Mouse (Mus musculus): ENCODE measurements at regions not wholly inside any gene's neighbourhood (a gene's known extent, or its start where the extent isn't known, plus 50 kb on each side); places are given as distances from the start of the nearest gene placed in this dataset.

DNA sequence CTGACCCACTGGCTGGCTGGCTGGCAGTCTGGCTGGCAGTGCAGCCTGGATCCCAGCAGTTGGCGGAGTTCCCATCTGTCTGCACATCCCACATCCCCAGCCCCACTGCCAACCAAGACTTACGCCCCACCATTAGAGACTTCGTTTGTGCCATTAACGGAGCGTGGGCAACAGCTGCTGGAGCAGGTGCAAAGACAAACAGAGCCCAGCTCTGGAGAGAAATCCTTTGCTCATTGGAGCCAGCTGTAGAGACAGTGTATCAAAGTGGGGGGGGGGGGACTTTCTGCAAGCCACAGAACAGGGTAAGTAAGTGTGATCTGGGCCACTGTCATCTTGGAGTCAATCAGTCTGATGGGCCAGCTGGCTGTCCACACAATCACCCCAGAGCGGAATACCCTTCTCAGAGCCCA lies 52.3 kb downstream of the Rplp1 start:
- H3K27ac ChIP-seq, result no peak overlapping the region
- ATAC-seq, result peak; percentile 65
- no peaks in the 10 kb centered on the region for H3K36me3 ChIP-seq
- peaks cover 8% of the 10 kb centered on the region for H3K4me1 ChIP-seq (replicated peaks)
- H3K4me3 ChIP-seq (replicated peaks), result no peak overlapping the region
- no peak overlapping the region for H3K4me2 ChIP-seq (replicated peaks)
- no peaks in the 10 kb centered on the region for H3K9me3 ChIP-seq
- 70% methylated on average over 6 of the region's 6 CpGs for WGBS
- H3K9ac ChIP-seq (replicated peaks), result no peak overlapping the region
- H3K27me3 ChIP-seq, result peaks cover 3% of the 10 kb centered on the region; the same call in 1 of the 2 replicates

DNA sequence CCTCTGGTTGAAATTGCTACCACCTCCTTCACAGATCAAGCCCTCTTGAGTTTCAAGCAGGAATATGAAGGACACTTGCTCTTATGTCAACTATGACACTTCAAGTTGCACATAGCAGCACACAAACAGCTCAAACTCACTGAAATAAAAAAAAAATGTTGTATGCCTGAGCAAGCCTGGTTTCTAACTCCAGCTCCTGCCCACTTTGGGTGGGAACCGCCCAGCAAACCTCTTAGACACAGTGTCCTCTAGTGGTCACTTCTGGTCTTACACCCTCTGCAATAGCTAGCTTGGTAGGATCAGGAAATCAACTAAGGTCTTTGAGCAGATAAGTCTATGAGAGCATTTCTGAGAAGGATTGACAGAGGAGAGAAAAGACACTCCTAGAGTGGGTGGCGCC lies 54.2 kb downstream of the Rplp1 start:
- Histone ChIP-seq H3K36me3 (no peaks in the 10 kb centered on the region), H3K9ac (replicated peaks) (no peak overlapping the region), H3K27me3 (peaks cover 3% of the 10 kb centered on the region), H3K27ac (no peak overlapping the region), H3K4me3 (replicated peaks) (no peak overlapping the region), H3K4me2 (replicated peaks) (no peak overlapping the region), H3K4me1 (replicated peaks) (peaks cover 8% of the 10 kb centered on the region), H3K9me3 (no peaks in the 10 kb centered on the region)
- WGBS, result 7% methylated on average over 2 of the region's 2 CpGs
- ATAC-seq, result no peak

DNA sequence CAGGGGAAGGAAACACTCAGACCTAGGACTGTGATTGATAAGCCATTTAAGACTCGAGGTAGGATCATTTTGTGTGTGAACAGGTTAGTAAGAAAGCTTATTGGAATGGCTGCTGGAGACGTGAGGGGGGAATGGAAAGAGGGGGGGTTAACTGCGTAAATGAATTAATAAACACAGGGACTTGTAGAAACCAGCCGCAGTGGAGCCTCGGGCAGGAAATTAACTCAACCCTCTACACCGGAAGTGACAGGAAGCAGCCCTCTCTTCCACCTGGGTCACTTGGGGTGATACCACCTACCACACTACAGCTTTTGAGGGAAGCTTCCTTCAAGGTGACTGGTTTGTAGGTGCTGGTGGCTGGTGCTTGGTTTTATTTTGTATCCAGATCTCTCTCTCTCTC lies 54.9 kb downstream of the Rplp1 start:
- H3K36me3 ChIP-seq, result no peaks in the 10 kb centered on the region
- H3K4me2 ChIP-seq (replicated peaks), result no peak overlapping the region
- peaks cover 4% of the 10 kb centered on the region for H3K27me3 ChIP-seq
- H3K4me1 ChIP-seq (replicated peaks), result peaks cover 8% of the 10 kb centered on the region
- H3K4me3 ChIP-seq (replicated peaks), result no peak overlapping the region
- WGBS, result 64% methylated on average over 6 of the region's 6 CpGs
- H3K9me3 ChIP-seq, result no peaks in the 10 kb centered on the region
- H3K27ac ChIP-seq, result no peak overlapping the region
- ATAC-seq, result no peak
- H3K9ac ChIP-seq (replicated peaks), result no peak overlapping the region

DNA sequence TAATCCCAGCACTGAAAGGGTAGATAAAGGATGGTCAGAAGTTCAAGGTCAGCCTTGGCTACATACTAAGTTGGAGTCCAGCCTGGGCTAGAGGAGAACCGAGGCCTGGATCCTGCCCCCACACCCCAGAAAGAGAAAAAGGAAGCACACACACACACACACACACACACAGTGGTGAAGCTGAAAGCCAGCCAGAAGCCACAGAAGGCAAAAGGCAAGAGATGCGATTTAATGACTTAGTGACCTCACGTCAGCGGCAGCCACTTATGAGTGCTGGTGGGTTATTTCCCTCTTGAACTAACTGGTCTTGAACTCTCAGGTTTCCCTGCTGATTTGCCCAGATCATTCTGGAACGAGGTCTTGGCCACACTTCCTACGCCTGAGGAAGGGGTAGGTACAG lies 56.5 kb downstream of the Rplp1 start:
- H3K27ac ChIP-seq, result no peak overlapping the region
- no peak overlapping the region for H3K9ac ChIP-seq (replicated peaks)
- H3K27me3 ChIP-seq, result peaks cover 6% of the 10 kb centered on the region
- ATAC-seq, result no peak
- H3K4me1 ChIP-seq (replicated peaks), result peaks cover 8% of the 10 kb centered on the region
- H3K4me3 ChIP-seq (replicated peaks), result no peak overlapping the region
- WGBS, result 93% methylated on average over 6 of the region's 6 CpGs
- no peaks in the 10 kb centered on the region for H3K36me3 ChIP-seq
- no peak overlapping the region for H3K4me2 ChIP-seq (replicated peaks)
- H3K9me3 ChIP-seq, result no peaks in the 10 kb centered on the region

DNA sequence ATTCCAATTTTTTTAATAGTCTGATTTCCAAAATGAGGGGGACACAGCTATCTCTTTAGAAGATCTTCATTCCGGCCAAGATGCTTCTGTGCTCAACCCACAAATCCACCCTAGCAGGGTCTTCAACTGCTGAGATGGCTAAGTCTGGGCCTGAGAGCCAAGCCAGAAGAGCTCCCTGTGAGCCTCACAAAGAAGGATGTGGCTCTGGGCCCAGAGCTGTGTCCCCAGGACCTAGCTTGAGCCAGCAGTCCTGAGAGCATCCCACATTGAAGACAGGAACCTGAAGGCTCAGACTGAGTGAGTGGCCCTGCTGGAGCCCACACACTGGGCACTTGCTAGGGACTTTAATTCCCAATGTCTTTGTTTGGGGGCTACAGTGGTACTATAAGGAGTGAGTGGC lies 57.7 kb downstream of the Rplp1 start:
- Histone ChIP-seq H3K27ac (no peak overlapping the region), H3K27me3 (peaks cover 6% of the 10 kb centered on the region), H3K9ac (replicated peaks) (no peak overlapping the region), H3K4me2 (replicated peaks) (no peak overlapping the region), H3K4me1 (replicated peaks) (0 out of 2 replicates have a peak, but pooled peaks cover 3% of the 10 kb centered on the region), H3K9me3 (no peaks in the 10 kb centered on the region), H3K36me3 (no peaks in the 10 kb centered on the region), H3K4me3 (replicated peaks) (no peak overlapping the region)
- 100% methylated on average over 1 of the region's 1 CpGs for WGBS
- no peak for ATAC-seq

DNA sequence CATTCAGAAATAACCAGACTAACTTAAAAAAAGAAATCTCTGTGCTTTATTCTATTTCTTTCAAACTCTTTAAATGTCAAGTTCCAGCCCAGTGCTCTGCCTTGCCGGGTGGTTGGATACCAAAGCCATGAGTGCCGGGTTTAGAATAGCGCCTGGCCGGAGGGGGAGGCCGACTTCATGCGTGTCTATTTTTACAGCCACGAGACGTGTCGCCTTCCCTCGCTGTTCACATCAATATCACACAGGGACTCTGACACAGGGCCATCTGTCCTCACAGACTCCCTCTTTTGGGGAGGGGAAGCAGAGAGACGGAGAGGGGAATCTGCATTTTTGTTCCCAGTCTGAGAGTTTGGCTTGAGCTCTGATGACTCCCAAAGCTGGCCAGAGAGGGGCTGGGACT lies 58.7 kb downstream of the Rplp1 start:
- no peak for ATAC-seq
- Histone ChIP-seq H3K27me3 (peaks cover 6% of the 10 kb centered on the region), H3K9ac (replicated peaks) (no peak overlapping the region), H3K4me2 (replicated peaks) (no peak overlapping the region), H3K4me1 (replicated peaks) (0 out of 2 replicates have a peak, but pooled peaks cover 3% of the 10 kb centered on the region), H3K9me3 (no peaks in the 10 kb centered on the region), H3K4me3 (replicated peaks) (no peak overlapping the region), H3K27ac (no peak overlapping the region), H3K36me3 (no peaks in the 10 kb centered on the region)
- 74% methylated on average over 11 of the region's 11 CpGs for WGBS

DNA sequence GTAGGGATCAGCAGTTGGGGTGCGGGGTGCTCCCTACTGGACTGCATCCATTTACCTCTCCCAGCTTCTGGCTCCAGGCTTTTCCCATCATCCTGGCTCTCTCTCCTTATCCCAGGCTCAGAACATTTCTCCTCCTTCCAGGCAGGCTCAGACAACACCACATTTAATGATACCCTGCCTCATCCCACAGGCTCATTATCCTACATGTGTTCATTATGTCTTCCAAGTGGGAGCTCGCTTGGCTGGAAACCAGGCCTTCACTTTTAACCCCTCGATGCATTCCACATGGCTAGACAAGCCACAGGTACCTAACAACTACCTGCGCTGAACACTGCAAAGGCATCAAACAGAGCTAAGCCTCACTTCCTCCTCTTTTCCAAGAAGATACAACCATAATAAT lies 60.5 kb downstream of the Rplp1 start:
- Histone ChIP-seq H3K4me1 (replicated peaks) (no peaks in the 10 kb centered on the region), H3K4me3 (replicated peaks) (no peak overlapping the region), H3K9me3 (no peaks in the 10 kb centered on the region), H3K36me3 (no peaks in the 10 kb centered on the region), H3K4me2 (replicated peaks) (no peak overlapping the region), H3K9ac (replicated peaks) (no peak overlapping the region), H3K27me3 (peaks cover 6% of the 10 kb centered on the region), H3K27ac (no peak overlapping the region)
- 79% methylated on average over 4 of the region's 4 CpGs for WGBS
- ATAC-seq, result no peak

DNA sequence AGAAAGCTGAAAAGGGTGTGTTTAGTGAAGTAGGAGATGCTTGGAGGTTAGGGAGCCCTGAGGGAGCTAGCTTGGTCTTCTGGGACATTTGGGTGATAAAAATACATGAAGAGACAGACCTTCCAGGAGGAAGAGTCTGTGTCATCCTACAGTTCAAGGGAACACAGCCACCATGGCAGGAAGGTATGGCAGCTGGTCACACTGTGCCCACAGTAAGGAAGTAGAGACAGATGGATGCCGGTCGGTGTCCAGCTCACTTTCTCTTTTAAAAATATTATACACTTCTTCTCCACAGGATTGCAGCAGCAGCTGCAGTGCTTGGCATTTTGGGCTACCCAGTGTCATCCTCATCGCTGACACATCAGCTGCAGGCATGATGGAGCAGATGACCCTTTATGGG lies 63.0 kb downstream of the Rplp1 start:
- H3K4me3 ChIP-seq (replicated peaks), result no peak overlapping the region
- no peak overlapping the region for H3K27ac ChIP-seq
- no peak for ATAC-seq
- no peak overlapping the region for H3K9ac ChIP-seq (replicated peaks)
- 96% methylated on average over 3 of the region's 3 CpGs for WGBS
- H3K27me3 ChIP-seq, result peaks cover 2% of the 10 kb centered on the region; the same call in 1 of the 2 replicates
- H3K4me1 ChIP-seq (replicated peaks), result no peaks in the 10 kb centered on the region
- H3K36me3 ChIP-seq, result no peaks in the 10 kb centered on the region
- no peaks in the 10 kb centered on the region for H3K9me3 ChIP-seq
- no peak overlapping the region for H3K4me2 ChIP-seq (replicated peaks)

DNA sequence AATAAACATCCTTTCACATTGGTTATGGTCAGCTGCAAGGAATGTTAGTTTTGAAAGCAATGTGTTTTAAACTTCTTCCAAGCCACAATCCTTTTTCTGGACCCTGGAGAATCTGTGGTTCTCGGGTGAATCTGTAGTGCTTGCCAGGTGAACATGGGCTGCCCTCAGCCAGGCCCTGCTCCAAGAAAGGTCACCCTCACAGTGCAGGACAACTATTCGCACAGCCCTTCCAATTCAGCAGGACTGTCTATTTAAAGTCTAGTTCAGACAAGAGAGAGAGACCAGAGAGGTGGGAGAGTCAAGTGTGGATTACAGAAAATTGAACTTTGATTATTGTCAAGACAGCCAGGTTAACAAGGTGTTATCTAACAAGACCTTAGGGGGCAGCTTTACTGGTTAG lies 65.9 kb downstream of the Rplp1 start:
- H3K36me3 ChIP-seq, result no peaks in the 10 kb centered on the region
- no peak overlapping the region for H3K4me3 ChIP-seq (replicated peaks)
- H3K27ac ChIP-seq, result no peak overlapping the region
- no peak overlapping the region for H3K4me2 ChIP-seq (replicated peaks)
- no peaks in the 10 kb centered on the region for H3K9me3 ChIP-seq
- no peaks in the 10 kb centered on the region for H3K4me1 ChIP-seq (replicated peaks)
- ATAC-seq, result no peak
- H3K9ac ChIP-seq (replicated peaks), result no peak overlapping the region
- no peaks in the 10 kb centered on the region for H3K27me3 ChIP-seq
- 86% methylated on average over 2 of the region's 2 CpGs for WGBS

DNA sequence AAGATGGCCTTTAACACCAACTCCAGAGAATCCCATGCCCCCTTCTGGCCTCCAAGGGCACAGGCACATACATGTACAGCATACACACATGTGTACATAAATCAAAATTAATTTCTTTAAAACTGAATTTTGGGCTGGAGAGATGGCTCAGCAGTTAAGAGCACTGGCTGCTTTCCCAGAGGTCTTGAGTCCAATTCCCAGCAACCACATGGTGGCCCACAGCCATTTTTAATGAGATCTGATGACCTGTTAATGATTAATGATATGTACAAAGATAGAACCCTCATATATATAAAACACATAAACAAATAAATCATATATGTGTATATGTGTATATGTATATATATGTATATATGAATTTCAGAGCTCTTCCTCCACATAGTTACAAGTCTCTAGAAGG lies 66.8 kb downstream of the Rplp1 start:
- Histone ChIP-seq H3K27ac (no peak overlapping the region), H3K9me3 (no peaks in the 10 kb centered on the region), H3K27me3 (no peaks in the 10 kb centered on the region), H3K9ac (replicated peaks) (no peak overlapping the region), H3K36me3 (no peaks in the 10 kb centered on the region), H3K4me2 (replicated peaks) (no peak overlapping the region), H3K4me3 (replicated peaks) (no peak overlapping the region), H3K4me1 (replicated peaks) (no peaks in the 10 kb centered on the region)
- ATAC-seq, result no peak

DNA sequence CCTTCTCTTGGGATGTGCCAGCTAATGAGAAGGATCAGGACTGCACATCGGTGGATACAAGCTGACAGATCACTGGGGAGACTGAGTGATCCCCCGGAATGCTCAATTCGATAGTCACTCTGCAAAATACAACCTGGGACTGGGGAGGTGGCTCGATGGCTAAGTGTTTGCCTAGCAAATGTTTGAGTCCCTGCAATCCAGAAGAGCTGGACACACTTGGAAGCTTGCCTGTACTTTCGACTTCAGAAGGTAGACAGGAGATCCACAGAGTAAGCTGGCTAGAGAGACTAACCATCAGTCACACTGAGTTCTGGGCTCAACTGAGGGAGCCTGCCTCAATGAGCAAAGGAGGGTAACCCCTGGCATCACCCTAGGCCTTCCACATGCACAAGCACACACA lies 69.7 kb downstream of the Rplp1 start:
- H3K4me1 ChIP-seq (replicated peaks), result no peaks in the 10 kb centered on the region
- no peak overlapping the region for H3K4me2 ChIP-seq (replicated peaks)
- H3K27me3 ChIP-seq, result no peaks in the 10 kb centered on the region
- no peak overlapping the region for H3K27ac ChIP-seq
- H3K36me3 ChIP-seq, result no peaks in the 10 kb centered on the region
- H3K4me3 ChIP-seq (replicated peaks), result no peak overlapping the region
- 83% methylated on average over 5 of the region's 5 CpGs for WGBS
- no peak for ATAC-seq
- no peaks in the 10 kb centered on the region for H3K9me3 ChIP-seq
- H3K9ac ChIP-seq (replicated peaks), result no peak overlapping the region

DNA sequence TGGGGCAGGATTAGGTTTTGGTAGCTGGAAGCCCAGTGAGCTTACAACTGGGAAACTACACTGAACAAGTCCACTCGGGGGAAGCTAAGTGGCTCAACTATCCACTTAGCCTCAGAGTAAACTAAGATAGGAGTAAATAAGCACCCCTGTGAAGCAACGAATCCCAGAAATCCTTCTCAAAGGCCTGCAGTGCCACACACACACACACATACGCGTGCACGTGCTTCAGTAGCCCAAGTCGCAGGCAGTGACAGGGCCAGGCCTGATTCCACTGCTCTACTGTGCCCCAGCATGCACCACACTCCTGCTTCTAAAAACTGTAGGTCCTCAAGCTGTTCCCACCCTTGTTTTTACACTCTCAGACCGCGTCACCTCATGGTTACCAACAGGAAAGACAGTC lies 70.2 kb downstream of the Rplp1 start:
- Histone ChIP-seq H3K9ac (replicated peaks) (no peak overlapping the region), H3K9me3 (no peaks in the 10 kb centered on the region), H3K4me3 (replicated peaks) (no peak overlapping the region), H3K4me2 (replicated peaks) (no peak overlapping the region), H3K36me3 (no peaks in the 10 kb centered on the region), H3K27me3 (no peaks in the 10 kb centered on the region), H3K27ac (no peak overlapping the region), H3K4me1 (replicated peaks) (no peaks in the 10 kb centered on the region)
- no peak for ATAC-seq
- 63% methylated on average over 8 of the region's 8 CpGs for WGBS

DNA sequence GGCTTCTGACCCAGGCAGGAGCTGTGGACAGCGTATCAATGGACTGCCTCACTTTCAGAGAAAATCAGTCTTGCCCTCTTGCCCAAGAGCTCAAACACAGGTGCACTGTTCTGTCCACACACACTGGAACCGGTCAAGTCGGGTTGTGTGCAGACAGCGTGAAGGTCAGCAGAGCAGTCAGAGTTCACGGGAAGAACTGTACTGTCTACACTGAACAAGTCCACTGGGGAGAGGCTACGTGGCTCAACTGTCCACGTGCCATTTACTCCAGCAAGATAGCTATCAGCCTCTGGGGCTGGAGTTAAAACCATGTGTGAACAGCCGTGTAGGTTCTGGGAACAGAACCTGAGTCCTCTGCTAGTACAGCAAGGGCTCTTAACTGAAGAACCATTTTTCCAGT lies 70.8 kb downstream of the Rplp1 start:
- Histone ChIP-seq H3K27ac (no peak overlapping the region), H3K4me3 (replicated peaks) (no peak overlapping the region), H3K9ac (replicated peaks) (no peak overlapping the region), H3K4me2 (replicated peaks) (no peak overlapping the region), H3K36me3 (no peaks in the 10 kb centered on the region), H3K9me3 (no peaks in the 10 kb centered on the region), H3K27me3 (no peaks in the 10 kb centered on the region), H3K4me1 (replicated peaks) (no peaks in the 10 kb centered on the region)
- WGBS, result 80% methylated on average over 8 of the region's 8 CpGs
- no peak for ATAC-seq
